Mouse (Mus musculus) thymus, adult 2 months (tissue): Measurements from ENCODE around the gene Cntrl. TPM values are rescaled to one million over a fixed set of nuclear protein-coding genes. Genes with fewer than 3 reads are reported as not detected.

Experiments
- DNase-seq: peaks from one replicate; pipeline ENCODE4 v3.0.0; 2021
- H3K27ac ChIP-seq: fragments of 200-500 bp; 2 replicates; pipeline ENCODE4 v1.5.1; 2012; ENCODE audit warnings: low read length, control low read depth; ENCODE audit not compliant: control insufficient read depth, insufficient read depth
- H3K27me3 ChIP-seq: fragments of 200-500 bp; 2 replicates; pipeline ENCODE4 v1.6.1; 2012; ENCODE audit warnings: mild to moderate bottlenecking, low read length, moderate library complexity, mixed read lengths; ENCODE audit not compliant: control insufficient read depth, insufficient read depth
- H3K36me3 ChIP-seq: fragments of 200-500 bp; 2 replicates; pipeline ENCODE4 v1.6.1; 2012; ENCODE audit warnings: mild to moderate bottlenecking, low read length, moderate library complexity; ENCODE audit not compliant: control insufficient read depth, insufficient read depth
- H3K4me1 ChIP-seq: fragments of 200-500 bp; replicated peaks from 2 replicates; pipeline ENCODE4 v1.6.1; 2012; ENCODE audit warnings: low read length; ENCODE audit not compliant: control insufficient read depth, insufficient read depth
- H3K4me3 ChIP-seq: fragments of 200-500 bp; 2 replicates; pipeline ENCODE4 v1.5.1; 2012; ENCODE audit warnings: mild to moderate bottlenecking, low read length, control low read depth, moderate library complexity; ENCODE audit not compliant: control insufficient read depth, insufficient read depth
- CTCF ChIP-seq: fragments of 200-500 bp; IDR thresholded peaks from 2 replicates; pipeline ENCODE4 v1.5.1; 2012; ENCODE audit warnings: mild to moderate bottlenecking, control low read depth, low read length, moderate library complexity, borderline replicate concordance; ENCODE audit not compliant: control insufficient read depth, poor library complexity, insufficient read depth; ENCODE audit errors: extremely low read depth
- POLR2A ChIP-seq: fragments of 200-500 bp; IDR thresholded peaks from 2 replicates; pipeline ENCODE4 v1.6.1; 2012; ENCODE audit warnings: mild to moderate bottlenecking, low read length, control low read depth, moderate library complexity; ENCODE audit not compliant: control insufficient read depth, poor library complexity, insufficient read depth; ENCODE audit errors: extremely low read depth
- WGBS: fragments of 180-500 bp; shearing (Covaris S2); methylation state at CpG from one replicate; pipeline ENCODE4 v1.1.7; 2018; 5-methylcytosine and 5-hydroxymethylcytosine counted together
- polyA plus RNA-seq: library from polyadenylated mRNA; depleted of rRNA; stranded (reverse); fragments of >200 nt; gene quantifications from 2 replicates; pipeline ENCODE4 v1.2.3, GENCODE M21; 2012

Gene Cntrl
- polyA plus RNA-seq, 1 experiment: 45.2 TPM

DNA sequence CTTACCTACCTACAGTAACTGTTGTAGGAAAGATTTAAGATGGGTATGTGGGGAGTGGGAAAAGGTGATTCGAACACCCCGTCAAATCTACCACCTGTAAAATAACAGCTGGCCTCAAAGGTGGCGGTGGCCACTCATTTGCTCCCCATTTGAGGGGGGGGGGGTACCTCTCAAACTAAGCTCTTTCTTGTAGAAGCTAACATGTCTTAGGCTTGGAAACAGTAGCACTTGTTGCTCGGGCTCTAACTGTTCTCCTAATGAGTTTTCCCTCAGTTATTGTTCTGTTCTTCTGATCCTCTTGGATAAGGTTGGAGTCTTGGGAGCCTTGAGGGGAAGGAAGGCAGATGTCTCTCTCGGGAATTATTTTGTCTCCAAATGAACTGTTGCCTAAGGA is 23.4 kb downstream of the Cntrl start:
- 4% methylated on average over 5 of the region's 5 CpGs for WGBS

DNA sequence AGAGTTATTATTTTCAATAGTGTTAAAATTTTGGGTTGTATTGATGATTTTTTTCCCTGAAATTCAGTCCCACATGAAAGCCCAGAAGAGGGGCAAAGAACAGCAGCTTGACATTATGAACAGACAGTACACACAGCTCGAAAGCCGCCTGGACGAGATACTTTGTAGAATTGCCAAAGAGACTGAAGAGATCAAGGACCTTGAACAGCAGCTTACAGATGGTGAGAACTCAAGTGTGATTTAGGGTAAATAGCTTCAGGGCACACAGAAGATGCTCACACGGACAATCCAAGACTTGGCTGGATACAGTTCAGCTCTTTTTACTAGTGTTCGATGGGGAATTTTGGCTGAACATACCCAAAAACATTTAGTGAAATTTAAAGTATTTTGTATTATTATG is 24.6 kb downstream of the Cntrl start:
- Histone ChIP-seq H3K4me3 (no peak overlapping the region), H3K36me3 (peaks cover 44% of the 10 kb centered on the region), H3K27me3 (no peaks in the 10 kb centered on the region), H3K4me1 (peaks cover 2% of the 10 kb centered on the region; the same call in 1 of the 2 replicates), H3K27ac (no peak overlapping the region)
- no peak for TF ChIP-seq CTCF
- TF ChIP-seq POLR2A: no peak
- WGBS: 93% methylated on average over 5 of the region's 5 CpGs
- no peak for DNase-seq

More for the DNA sequence above, 23.4 kb downstream of the Cntrl start:
- peaks cover 41% of the 10 kb centered on the region for H3K36me3 ChIP-seq
- peak overlapping the region; percentile 91 for H3K27ac ChIP-seq
- TF ChIP-seq POLR2A (no peak), CTCF (no peak)
- peak overlapping the region; percentile 59 for H3K4me3 ChIP-seq
- peaks cover 2% of the 10 kb centered on the region; the same call in 1 of the 2 replicates for H3K4me1 ChIP-seq
- no peaks in the 10 kb centered on the region for H3K27me3 ChIP-seq
- no peak for DNase-seq

DNA sequence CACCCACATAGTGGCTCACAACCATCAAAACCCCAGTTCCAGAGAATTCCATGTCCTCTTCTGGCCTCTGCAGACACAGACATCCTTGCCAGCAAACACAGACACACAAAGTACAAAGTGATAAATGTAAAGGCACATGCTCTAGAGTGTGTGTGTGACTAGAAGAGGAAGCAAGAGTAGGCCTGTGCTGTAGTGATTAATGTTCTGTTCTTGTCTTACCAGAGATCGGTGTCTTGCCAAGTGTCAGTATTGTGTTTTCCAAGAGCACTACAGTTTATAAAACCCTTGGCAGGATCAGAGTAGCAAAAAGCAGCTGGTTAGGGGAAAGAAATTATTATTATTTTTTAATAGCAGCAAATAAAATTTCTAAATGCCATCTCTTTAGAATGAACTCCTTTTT is 29.3 kb downstream of the Cntrl start:
- WGBS: 88% methylated on average over 1 of the region's 1 CpGs
- Histone ChIP-seq H3K27ac (no peak overlapping the region), H3K4me3 (no peak overlapping the region), H3K36me3 (peaks cover 79% of the 10 kb centered on the region), H3K4me1 (no peaks in the 10 kb centered on the region), H3K27me3 (no peaks in the 10 kb centered on the region)
- DNase-seq: no peak
- TF ChIP-seq POLR2A: no peak
- no peak for TF ChIP-seq CTCF

DNA sequence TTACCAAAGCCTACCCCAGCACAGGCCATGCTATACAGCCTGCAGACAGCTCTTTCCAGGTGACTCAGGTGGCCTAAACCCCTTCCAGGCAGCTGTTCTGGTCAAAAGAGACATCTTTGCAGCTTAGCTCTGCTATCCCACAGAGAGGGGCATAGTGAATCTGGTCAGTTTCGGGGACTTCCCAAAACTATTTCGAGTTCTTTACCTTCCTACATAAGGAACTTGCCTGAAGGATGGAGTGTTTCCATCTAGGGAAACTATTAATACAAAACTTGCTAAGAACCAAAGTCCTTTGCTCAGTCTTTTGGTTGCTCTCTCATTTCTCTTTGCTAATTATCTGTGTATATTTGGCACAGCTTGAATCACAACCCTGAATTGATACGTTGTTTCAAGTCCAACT is 32.4 kb downstream of the Cntrl start:
- peaks cover 93% of the 10 kb centered on the region for H3K36me3 ChIP-seq
- no peaks in the 10 kb centered on the region for H3K4me1 ChIP-seq
- 95% methylated on average over 3 of the region's 3 CpGs for WGBS
- TF ChIP-seq POLR2A (no peak), CTCF (no peak)
- no peak overlapping the region for H3K4me3 ChIP-seq
- H3K27ac ChIP-seq: no peak overlapping the region
- DNase-seq: no peak
- no peaks in the 10 kb centered on the region for H3K27me3 ChIP-seq

DNA sequence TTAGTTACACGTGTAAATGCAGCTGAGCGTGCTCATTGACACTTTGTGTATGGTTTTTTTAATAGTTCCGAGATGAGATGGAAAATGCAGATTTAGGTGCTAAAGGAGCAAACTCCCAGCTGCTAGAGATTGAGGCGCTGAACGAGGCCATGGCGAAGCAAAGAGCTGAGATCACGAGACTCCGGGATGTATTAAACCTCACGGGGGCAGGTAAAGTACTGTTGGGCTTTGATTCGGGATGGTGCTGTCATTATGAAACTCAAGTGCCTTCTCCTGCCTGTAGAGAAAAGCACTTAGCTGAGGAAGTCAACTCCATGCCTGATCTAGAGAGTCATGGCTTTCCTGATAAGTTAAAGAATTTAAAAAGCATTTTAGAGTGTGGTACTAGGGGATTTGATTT is 39.5 kb downstream of the Cntrl start:
- no peaks in the 10 kb centered on the region for H3K4me1 ChIP-seq
- H3K4me3 ChIP-seq: no peak overlapping the region
- TF ChIP-seq POLR2A: no peak
- no peak for TF ChIP-seq CTCF
- H3K36me3 ChIP-seq: peaks cover 90% of the 10 kb centered on the region
- 94% methylated on average over 10 of the region's 10 CpGs for WGBS
- DNase-seq: no peak
- no peaks in the 10 kb centered on the region for H3K27me3 ChIP-seq
- H3K27ac ChIP-seq: no peak overlapping the region

DNA sequence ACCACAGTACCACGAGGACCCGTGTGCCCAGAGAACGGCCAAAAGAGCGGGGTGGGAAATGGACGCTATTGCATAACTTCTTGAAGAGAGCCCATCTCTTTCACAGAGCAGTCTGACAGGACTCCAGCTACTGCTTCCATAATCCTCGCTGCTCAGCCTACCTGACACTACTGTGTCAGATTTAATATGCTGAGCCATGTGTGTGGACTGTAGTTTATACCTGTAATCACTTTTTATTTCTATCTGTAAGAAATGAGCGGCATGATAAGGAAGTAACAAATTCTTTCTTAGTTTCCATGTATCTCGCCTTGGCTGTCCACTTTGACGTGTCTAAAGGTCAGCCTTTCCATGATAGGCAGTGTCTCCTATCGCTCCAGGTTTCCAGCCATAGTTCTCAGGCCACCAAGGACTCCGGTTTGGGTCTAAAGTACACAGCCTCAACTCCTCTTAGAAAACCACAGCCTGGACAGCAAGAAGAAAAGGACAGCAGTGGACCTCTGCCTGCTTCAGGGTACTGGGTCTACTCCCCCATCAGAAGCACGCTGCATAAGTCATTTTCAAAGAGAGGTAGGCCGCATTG is 42.1 kb downstream of the Cntrl start:
- no peak for DNase-seq
- H3K36me3 ChIP-seq: peaks cover 91% of the 10 kb centered on the region
- no peaks in the 10 kb centered on the region for H3K4me1 ChIP-seq
- TF ChIP-seq CTCF (no peak), POLR2A (no peak)
- WGBS: 98% methylated on average over 13 of the region's 13 CpGs
- no peak overlapping the region for H3K27ac ChIP-seq
- H3K4me3 ChIP-seq: no peak overlapping the region
- no peaks in the 10 kb centered on the region for H3K27me3 ChIP-seq

DNA sequence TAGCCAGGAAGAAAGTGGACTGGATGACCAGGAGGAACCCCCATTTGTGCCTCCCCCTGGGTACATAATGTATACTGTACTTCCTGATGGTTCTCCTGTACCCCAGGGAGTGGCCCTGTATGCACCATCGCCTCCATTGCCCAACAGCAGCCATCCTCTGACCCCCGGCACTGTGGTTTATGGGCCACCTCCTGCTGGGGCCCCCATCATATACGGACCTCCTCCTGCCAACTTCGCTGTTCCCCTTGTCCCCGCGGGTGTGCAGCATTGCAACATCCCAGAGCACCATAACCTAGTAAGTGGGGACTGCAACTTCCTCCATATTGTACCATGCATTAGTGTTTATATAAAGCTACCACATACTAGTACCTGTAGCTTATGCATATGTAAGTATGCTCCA is 43.9 kb downstream of the Cntrl start:
- no peak for DNase-seq
- WGBS: 94% methylated on average over 6 of the region's 6 CpGs
- Histone ChIP-seq H3K27me3 (no peaks in the 10 kb centered on the region), H3K27ac (no peak overlapping the region), H3K4me3 (no peak overlapping the region), H3K36me3 (peaks cover 91% of the 10 kb centered on the region), H3K4me1 (no peaks in the 10 kb centered on the region)
- TF ChIP-seq POLR2A (no peak), CTCF (no peak)
